Mouse (Mus musculus): ENCODE results near the gene Car5a. TPM values are rescaled to one million over a fixed set of nuclear protein-coding genes. Genes with fewer than 3 reads are reported as not detected.

Car5a gene
- total RNA-seq, 2 experiments from 2014 or later = not detected

DNA sequence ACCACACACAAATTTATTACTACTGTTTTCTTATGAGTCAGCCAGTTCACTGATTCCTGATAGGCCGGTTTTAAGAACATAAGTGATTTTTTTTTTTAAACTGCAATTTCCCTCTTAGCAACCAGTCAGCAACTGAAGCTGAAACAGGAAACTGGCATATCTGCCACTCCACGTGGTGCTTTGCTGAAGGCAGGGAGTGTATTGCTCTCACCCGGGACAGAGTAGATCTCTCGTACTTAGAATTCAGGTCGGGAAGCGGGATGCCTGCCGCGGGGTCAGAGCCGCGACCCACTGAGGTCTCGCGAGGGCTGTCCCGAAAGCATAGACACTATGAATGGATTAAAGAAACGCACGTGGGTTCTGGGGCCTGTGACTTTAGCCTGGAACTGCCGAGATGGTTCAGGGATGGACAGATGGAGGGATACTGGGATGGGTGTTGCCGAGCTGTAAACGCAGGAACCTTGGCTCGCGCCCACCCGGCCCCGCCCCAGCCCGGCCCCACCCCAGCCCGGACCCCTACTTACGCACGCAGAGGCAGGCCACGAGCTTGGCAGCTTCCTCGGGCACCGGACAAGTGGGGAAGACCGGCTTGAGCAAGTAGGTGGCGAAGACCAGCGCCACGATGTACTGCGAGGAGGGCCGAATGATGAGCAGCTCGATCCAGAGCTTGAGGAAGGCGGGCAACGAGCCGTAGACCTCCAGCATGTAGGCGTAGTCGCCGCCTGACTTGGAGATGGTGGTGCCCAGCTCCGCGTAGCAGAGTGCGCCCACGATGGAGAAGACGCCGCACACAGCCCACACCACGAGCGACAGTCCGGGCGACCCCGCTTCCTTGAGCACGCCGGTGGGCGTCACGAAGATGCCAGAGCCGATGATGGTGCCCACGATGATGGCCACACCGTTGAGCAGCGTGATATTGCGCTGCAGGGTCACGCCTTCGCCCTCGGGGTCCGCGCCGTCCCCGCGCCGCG is 37.9 kb downstream of the Car5a start:
- no peak for DNase-seq

DNA sequence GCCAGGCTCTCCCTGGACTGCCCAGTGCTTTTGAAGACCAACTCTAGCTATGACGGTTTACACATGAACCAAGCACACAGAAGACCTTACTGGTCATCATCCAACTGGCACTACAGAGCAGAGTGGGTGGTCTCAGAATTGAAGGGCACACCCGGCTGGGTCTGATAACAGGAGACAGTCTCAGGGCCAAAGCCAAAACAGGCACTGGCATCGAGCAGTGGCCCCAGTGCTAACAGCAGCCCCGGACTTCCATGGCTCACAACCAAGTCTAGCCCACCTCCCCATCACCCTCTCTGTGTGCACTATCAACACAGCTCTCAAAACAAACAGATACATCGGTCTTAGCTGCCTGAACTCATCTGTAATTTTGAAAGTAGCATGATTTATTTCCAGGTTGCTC is 38.8 kb downstream of the Car5a start:
- no peak for DNase-seq

DNA sequence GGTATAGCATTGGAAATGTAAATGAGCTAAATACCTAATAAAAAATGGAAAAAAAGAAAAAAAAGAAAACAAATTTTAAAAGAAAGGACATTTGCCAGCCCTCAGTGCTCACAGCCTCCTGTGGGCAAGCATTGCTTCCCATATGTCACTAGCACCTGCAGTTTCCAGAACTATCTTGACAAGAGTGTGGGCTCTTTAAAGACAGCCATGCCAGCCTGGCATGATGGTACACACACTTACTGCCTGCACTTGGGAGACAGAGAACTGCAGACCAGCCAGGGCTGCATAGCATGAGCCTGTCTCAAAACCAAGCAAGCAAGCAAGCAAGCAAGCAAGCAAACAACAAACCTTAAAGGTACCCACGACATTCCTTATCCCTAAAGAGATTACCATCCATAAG is 39.3 kb downstream of the Car5a start:
- no peak for DNase-seq

DNA sequence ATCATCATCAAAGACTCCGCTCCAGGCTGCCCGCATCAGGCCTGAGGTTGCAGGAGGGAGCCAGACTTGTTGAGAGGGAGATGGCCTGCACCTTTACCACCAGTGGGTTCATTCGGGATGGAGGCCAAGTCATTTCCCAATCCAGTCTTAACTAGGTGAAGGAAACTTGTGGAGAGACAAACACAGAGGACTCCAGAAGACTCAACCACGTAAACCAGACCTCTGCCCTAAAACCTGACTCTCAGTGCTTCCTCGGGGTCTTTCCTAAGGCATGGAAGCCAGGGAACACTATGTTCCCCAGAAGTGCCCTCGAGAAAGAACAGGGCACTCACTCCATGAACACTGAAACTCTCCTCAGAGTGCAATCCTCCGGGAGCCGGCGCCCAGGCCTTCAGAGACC is 39.7 kb downstream of the Car5a start:
- no peak for DNase-seq

DNA sequence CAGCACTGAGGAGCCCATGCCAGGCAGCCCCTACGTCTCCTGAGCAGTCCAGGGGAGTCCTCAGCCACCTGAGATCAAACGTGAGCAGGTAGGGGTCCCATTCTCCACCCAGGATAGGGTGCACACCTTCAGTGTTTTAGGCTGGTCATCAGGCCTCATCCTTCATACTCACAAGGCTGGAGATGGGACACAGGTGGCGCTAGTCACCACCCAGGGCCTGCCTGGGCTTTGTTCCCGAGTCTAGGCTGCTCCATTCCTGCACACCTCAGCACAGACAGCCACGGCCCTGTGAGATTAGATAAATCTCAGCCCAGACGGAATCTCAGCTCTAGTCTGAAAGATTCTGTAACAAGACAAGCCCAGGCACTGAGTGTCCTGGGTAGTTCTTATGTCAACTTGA is 40.7 kb downstream of the Car5a start:
- no peak for DNase-seq

DNA sequence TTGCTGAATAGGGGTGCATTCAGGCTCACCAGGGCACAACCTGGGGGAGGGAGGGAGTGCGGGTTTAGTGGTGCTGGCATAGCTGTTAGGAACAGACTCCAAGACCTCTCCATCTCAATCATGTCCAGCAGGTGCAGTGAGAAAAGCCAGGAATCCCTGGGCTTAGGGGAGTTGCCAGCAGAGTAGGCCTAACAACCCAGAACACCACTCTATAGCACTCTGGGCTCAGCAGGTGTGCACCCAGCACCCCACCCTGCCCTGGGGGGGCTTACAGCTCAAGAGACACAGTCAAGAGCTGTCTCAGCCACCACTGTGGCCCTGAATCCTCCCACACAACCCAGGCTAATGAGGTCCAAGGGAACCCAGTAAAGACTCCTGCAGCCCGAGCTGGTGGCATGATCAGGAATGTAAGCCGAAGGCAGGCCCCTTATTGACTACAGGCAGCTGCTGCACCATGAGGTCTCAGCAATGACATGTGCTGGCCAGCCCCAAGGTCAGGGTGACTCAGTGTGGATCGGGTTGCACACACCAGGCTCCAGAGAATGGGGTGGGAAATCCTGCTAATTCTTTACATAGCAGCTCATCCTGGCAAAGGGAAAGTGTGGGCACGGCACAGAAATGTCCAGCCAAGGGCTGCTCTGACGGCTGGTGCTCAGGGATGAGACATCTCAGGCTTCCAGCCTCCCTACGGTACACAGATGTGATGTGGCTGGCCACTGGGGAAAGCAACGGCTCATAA is 43.0 kb downstream of the Car5a start:
- peak; percentile 46 for DNase-seq

DNA sequence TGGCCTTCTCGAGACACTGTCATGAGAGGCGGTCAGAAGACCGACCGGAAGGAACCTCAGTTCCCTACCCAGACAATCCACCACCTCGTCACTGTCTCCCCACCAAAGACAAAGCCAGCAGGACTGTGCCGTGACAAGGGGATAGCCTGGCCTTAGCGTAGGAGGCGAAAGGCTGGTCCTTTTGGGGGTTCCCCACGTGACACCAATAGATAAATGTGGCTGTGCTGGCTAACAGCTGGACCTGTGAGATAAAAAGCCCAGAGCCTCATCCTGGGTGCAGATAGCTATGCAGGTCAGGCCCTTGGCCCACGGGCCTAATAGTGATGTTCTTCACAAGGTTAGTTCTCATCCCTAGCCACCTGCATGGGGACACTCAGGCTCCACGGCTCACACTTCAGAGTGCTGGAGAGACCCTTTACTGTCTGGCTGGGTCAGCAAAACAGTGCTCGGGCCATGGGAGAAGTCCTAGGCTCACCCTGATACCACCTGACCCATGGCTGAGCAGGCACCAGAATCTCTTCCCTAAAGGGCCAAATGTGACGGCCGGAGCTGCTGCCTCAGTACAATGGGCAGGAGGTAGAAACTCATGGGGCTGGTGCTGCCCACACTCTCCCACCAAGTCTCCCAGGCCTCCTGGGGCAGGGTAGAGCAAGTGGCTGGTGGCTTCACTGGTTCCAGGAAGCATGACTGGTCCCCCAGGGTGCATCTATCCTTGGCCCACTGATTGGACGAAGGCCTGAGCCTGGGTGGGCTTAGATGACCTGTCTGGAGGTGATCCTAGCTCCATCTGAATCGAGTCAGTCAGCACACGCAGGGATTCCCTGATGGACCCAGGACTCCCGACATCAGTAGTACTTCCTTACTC is 45.3 kb downstream of the Car5a start:
- no peak for DNase-seq

DNA sequence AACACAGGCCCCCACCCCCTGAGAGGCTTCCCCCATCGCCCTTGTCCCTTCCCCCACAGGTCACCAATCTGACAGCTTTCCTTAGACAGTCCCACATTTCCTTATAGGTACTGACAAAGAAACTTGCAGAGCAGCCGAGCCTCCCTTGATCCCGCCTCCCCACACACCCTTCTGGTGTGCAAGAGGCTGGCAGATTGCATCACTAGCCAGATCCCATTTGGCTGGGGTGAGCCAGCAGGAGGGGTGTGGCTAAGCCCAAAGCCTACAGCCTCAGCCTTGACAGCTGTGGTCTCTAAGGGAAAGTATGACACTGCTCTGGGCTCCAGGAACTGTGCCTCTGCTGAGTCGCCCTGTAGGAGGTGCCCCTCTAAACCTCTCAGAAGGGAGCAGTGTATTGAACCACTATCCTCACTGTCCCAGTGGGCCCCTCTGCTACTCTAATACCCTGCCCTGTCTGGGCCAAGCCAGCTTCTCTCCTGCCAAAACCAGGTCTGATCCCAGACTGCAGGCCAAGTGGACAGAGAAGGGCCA is 46.2 kb downstream of the Car5a start:
- DNase-seq = peak; percentile 57

DNA sequence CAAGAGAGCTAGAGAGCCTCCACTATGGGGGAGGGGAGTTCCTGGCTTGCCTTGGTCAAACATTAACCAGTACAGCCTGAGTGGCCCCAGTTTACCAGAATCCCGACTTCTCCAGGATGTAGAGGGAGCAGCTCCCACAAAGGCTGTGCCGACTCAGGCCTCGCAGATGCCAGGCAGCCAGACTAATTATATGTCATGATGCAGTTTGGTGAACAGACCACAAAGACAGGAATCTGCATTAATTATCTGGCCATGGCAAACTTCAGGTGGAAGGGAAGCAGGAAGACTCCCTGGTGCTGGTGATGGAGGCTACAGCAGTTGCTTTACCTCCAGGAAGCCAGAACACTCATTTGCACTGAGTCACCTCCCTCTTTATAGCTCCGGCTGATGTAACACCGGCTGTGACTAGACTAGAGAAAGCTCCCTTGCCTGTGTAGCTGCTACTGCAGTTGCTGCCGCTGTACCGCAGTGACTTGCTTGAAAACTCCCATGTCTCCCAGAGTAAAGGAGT is 46.8 kb downstream of the Car5a start:
- DNase-seq = no peak

DNA sequence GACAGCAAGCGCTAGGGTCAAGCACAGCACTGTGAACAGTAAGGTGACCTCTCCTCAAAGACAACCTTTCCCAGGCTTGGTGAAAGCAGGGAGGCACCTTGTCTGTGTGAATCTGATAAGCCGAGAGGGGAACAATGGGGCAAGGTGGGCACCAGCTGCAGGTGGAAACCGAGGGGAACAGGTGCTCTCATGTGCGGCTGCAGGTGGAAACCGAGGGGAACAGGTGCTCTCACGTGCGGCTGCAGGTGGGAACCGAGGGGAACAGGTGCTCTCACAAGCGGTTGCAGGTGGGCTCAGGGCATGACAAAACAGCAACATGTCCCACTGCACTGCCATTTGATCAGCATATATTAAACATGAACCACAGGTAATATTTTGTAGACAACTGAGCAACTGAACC is 47.5 kb downstream of the Car5a start:
- DNase-seq = no peak

DNA sequence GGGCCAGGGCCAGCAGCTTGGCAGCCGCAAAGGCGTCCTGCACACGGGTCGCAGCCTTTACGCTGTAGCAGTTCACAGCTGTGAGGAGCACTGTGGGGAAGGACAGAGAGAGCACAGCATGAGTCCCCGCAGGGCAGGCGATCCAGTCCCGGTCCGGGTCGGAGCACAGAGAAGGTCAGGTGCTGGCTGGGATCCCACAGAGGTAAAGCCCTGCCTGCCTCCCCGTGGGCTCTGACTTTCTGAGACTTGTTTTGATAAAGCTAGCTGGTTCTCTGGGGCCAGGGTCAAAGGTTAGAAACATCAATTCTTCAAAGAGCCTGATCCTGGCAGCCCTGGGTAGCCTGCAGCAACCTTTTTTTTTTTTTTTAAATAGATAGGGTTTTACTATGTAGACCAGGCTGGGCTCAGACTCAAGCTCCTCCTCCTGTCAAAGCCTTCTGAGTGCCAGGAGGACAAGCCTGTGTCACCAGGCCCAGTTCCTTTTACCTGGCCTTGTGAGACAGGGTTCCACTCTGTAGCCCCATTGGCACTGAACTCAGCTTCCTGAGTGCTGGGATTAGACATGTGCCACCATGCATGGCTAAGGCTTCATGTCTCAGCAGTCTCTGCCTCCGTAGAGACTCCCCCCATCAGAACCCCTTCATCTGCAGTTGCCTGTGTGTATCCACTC is 48.1 kb downstream of the Car5a start:
- no peak for DNase-seq

DNA sequence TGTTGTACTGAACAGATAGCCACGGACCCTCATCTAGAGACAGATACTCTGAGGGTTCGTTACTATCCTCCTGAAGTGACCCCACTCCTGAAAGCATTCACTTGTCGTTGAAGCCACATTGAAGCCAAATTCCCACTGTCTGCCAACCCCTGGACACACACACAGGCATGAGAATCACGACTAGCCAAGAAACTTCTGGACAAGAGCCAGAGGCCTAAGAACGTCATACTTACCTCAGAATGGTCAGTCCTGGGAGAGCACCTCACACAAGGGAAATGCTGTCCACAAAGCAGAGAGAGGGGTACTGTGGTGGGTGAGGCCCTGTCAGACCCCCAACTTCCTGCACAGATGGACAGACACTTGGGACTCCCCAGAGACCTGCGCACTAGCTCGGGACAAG is 48.8 kb downstream of the Car5a start:
- DNase-seq = no peak

DNA sequence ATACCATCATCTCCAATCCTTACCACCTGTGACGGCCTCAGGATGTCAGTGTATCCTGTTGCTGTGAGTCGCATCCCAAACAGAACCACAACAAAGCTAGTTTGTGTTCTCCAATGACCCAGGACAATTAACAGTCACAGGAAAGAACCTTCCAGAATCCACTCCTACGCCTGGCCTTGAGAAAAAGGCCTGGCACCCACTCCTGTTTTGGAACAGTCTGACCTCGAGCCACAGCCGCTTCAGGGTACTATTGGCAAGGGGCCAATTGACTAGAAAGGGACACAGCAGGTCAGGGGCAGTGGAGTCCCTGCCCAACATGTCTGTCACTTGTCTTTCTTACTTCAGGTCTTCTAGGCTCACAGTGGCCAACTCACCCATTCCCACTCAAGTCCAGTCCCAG is 51.8 kb downstream of the Car5a start:
- no peak for DNase-seq

DNA sequence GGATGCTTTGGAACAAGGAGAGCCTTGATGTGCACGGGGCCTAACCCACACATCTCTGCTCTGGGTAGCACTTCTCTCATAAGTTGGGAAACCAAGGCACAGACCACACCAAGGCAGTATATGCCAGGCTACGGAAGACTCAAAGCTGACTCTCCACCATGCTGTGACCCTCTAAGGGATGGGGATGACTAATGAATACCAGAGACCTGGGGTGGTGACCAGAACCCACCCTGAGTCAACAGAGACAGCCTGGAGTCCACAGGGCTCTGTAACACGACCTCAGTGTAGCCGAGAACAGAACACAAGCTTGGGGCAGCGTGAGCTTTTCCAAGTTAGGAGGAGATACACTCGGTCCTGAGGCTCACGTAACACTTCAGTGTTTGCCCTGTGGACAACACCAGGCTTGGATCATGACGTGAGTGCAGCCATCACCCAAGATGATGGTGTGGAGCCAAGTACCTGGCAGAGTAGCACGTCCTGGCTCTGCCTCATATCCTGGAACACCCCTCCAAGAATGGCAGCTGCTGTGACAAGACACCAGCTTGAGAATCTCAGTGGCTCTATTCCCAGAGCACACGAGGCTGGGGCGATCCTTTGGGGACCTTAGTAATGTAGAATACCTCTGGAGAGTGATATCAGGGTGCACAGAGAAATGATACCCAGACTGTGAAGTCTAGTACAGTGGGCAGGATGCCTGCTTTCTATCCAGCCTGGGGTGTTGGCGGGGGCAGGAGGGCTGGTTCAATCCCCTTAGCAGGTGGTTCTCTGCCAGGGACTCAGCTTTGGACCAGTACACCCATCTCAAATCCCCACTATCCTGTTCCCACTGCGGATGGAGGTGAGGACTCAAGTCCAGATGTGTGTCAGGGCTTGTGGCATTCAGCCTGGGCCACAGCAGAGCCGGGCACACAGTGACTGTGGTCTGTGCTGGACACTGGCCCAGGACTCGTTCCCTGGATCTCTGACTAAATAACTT is 54.6 kb downstream of the Car5a start:
- DNase-seq = peak; percentile 57

DNA sequence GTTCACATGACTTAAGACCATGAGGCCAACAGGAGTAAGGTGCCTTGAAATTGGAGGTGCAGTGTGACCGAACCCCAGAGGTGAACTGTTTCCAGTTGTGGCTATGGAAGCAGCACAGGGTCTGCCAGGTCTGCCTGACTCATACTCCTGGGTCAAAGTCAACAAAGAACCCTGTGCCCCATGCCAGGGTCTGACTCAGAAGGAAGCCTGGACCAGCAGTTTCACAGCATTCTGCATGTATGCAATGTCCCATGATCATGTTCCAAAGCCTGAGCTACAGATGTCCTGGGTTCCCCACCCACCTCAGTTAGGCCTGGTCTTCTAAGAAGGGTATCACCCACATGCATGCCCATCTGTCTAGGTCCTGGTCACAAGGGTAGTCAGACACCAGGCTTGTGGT is 55.4 kb downstream of the Car5a start:
- DNase-seq = no peak

DNA sequence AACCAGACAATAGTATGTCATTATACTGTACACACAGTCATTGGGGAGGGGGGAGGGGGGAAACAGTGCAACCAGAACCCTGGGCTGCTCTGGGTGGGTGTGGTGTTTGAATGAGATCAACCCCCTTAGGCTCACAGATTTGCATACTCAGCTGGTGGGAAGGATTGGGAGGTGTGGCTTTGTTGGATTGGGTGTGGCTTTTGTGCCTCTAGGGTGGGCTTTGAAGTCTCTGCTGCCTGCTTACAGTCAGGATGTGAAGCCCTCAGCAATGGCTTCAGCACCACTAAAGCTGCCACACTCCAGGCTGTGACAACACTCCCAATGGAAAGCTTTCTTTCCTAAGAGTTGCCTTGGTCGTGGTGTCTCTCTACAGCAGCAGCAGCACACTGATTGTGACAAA is 57.2 kb downstream of the Car5a start:
- no peak for DNase-seq

DNA sequence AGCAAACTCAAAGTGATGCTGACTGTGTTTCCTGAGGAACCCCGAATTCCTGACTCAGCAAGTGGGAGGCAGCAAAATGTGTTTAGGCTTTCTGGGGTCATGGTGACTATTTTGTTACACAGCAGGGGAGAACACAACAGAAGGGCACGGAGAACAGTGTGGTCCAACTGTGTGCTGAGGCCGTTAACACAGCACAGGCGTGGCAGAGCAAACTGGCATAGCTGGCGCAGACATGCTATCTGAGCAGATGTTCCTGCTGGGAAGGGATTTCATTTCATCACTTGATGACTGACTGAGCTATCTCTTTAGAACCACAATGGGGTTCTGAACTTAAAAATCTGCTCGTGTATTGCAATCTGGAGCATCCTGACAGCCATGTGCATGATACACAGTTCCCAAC is 59.3 kb downstream of the Car5a start:
- no peak for DNase-seq

DNA sequence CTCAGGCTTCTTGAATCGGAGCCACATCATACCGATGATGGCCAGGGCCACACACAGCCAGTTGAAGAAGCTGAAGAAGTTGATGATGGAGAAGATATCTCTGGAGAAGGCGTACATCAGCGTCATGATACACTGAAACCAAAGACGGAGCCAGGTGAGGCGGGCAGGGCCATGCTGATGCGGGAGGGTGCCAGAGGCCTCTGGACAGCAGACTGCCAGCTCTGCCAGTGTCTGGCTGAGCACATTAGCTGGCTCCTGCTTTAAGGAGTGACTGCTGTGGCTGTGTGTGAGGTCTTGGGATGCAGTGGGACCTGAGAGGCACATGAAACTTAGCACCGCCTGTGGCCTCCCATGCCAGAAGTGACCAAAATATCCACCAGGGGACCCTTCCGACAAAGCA is 59.7 kb downstream of the Car5a start:
- DNase-seq = no peak

DNA sequence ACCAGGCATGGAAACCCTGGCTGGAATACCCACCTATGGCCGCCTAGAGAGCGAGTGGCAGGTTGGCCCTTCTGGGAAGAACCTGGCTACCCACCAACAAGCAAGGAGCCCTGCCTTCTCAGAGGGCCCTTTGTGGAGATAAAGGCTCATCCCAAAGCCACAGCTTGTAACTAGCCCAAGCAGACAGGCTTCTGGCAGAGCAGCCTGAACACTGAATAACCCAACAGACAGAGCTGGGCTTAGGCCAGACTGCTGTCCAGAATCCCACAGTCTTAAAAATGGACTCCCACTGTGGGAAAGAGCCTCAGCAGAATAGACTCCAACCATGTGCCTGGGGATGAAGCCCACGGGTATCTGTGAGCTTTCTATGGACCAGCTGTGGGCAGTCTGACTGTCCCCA is 60.5 kb downstream of the Car5a start:
- DNase-seq = no peak

DNA sequence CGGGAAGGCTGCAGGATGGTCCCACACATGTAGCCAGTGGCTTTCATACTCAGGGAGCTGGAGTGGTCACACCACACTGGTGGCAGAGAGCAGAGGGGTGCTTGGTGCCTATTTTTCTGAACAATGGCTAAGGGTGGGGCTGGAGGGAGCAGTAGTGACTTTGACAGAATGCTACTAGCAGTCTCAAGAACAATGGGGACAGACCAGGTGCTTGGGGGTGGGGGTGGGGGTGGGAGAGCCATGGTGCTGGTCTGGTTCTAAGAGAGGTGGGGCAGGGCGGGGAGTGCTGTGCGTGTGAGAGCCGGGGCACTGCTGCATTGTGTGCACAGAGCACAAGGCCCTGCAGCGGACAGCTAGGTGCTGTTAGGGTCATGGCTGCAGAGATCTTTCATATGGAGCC is 62.8 kb downstream of the Car5a start:
- no peak for DNase-seq

Data from gastrocnemius, postnatal 10 days (tissue).